Mouse (Mus musculus) c-Kit-positive CD71-positive TER-119-positive erythroid progenitor cells, embryonic 14.5 days (primary cell): ENCODE measurements around the gene Cfl1.
"Not testable (repeated sequence)": the region's sequence is repeated elsewhere in the genome, so short reads cannot be mapped to it uniquely, and the experiment has no call there.

ENCODE experiments used
- DNase-seq: peaks from one replicate; pipeline ENCODE4 v3.0.0-alpha.2; 2013; ENCODE audit warnings: low spot score

Cfl1 gene

DNA sequence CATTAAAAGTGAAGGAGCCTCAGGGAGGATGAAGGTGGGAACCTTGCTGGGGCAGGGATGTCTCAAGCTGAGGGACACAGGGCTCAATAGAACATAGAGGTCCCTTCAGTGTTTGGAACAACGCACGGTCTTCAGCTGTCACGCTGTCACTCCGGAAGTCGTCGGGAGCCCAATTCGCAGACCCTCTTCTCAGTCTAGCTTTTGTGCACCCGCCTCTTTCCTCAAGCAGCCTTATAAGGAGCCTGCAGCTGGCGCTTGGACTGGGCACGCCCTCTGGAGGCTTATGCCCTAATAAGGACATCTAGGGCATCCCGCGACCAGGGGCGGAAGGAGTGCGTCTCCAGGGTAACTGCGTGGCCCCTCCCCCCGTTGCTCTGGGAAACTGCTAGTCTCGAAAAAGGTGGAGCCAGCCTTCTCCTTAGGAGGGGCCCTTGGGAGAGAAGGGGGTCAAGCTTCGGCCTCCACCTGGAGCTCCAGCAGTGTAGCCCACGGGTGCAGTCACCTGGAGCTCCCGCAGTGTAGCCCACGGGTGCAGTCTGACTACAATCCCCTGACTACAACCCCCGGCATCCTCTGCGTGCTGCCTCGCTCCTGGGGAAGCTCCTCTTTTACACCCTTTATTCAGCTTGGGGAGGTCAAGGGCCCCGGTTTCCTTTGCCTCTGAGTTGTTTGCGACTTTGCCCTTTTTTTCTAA is 1.2 kb upstream of the Cfl1 start:
- peak; percentile 98 for DNase-seq

DNA sequence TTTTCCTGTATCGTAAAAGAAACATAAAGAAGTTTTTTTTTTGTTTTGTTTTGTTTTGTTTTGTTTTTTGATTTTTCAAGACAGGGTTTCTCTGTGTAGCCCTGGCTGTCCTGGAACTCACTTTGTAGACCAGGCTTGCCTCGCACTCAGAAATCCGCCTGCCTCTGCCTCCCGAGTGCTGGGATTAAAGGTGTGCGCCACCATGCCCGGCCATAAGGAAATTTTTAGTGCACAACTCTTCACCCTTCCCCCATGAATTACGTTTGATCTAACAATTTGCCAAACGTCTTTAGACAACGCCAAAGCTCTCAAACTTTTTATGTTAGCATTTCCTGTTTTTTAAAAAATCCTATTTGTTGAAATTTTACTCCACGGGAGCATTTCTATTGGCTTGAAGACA is 534 bp upstream of the Cfl1 start:
- DNase-seq = not testable (repeated sequence)

DNA sequence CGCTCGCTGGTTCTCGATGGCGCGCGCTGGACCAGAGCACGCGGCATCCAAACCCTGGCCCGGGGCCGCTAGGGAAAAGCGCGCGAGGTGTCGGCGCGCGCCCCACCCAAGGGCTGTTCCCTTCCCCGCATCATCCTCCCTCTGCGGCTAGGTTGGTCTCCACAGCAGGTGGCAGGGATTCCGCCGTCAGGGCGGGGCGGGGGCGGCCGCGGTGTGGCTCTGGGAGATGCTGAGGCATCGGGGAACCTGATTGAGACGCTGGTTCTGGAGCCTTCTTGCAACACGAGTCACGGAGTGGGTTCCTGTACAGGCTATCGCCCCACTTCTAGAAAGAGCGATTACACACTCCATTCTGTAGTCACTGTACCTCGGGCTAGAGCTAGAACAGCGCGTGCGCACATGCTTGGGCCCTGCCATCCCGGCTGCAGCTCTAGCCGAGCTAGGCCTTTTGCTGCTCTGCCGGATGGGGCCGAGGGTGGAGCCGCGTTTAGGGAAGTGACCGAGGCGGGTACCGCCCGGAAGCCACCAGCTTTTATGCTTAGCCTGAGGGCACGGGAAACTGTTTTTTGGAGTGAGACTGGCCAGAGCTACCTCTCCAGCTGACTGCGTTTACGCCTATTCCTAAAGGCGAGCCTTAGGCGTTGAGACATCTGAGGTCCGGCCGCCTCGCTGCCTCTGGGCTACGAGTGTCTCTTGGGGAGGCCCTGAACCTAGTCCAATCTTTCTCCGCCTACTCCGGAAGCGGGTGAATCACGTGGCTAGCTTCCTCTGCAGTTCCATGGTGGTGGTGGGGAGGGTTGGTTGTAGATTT is 848 bp downstream of the Cfl1 start:
- peak; percentile 77 for DNase-seq

DNA sequence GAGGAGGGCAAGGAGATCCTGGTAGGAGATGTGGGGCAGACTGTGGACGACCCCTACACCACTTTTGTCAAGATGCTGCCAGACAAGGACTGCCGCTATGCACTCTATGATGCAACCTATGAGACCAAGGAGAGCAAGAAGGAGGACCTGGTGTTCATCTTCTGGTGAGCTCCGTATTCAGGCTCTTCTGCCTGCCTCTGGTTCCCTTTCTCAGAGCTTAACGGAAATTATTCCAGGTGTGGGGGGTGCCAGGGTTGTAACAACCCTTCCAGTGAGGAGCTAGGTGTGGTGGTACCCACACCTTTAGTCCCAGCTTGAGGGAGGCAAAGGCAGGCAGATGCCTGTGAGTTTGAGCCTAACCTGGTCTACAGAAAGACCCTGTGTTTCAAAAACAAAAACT is 2.4 kb downstream of the Cfl1 start:
- no peak for DNase-seq

DNA sequence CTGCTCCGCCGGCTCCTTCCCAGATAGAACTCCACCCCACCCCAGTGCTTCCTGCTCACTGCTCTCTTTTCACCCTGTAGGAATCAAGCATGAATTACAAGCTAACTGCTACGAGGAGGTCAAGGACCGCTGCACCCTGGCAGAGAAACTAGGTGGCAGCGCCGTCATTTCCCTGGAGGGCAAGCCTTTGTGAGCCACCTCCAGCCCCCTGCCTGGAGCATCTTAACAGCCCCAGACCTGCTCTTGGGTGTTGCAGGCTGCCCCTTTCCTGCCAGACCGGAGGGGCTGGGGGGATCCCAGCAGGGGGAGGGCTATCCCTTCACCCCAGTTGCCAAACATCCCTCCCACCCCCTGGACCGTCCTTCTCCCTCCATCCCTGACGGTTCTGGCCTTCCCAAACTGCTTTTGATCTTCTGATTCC is 3.1 kb downstream of the Cfl1 start:
- not testable (repeated sequence) for DNase-seq

DNA sequence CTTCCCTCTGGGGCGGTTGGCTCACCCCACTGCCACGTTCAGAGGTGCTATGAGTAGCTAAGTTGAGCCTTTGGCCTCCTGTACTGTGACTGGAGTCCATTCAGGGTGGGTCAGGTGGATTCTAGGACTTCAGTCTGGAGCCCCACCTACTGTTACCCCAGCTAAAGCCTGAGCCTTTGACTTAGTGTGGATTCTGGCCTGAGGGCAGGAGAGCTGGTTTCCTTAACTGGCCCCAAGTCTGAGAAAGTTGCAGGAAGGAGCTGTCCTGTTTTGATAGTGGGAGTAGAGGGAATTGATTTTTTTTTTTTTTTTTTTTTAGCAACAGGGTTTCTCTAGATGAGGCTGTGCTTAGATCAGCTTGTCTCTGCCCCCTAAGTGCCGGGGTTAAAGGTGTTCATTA is 4.1 kb downstream of the Cfl1 start:
- no peak for DNase-seq

DNA sequence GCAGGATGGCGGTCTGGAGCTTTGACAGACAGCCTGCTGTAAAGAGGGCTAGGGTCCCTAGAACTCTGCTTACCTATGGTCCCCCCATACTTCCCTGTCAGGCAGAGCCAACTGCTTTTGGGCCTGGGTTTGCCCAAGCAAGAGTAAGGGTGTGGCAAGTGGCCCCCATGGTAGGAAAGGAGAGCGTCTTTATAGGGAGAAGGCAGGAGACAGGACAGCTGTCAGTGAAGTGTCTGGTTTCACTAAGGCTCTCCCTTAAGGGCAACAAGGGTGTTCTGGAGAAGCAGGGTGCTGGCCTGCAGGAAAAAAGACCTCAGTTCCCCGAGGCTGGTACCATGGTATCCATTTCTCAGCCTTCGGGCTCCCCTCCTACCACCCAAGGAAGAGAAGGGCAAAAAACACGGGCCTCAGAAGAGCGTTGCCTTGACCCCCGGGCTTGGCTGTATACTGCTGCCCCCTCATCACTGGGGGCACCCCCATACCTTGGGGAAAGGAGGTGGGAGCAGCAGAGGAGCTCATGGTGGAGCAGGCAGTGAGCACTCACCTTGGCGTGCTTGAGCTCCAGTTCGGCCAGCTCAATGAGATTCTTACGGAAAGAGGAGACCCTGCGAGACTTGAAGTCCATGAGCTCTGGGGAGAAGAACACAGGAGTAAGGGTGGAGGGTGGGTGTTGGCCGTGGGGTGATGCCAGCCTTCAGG is 5.2 kb downstream of the Cfl1 start:
- DNase-seq = no peak

DNA sequence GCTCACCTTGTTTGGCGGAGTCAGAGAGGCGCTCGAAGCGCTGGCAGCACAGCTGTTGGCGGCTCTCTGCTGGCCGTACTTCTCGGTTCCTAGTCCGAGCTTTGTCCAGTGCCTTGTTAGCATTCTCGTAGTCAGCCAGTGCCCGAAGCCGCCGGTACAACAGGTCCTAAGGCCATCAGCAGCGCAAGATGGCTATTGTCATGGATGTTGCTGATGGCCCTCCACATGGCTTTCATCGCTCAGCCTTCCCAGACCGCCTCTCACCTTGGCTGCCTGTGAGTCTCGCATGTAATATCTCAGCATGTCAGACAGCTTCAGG is 5.8 kb downstream of the Cfl1 start:
- DNase-seq = no peak

DNA sequence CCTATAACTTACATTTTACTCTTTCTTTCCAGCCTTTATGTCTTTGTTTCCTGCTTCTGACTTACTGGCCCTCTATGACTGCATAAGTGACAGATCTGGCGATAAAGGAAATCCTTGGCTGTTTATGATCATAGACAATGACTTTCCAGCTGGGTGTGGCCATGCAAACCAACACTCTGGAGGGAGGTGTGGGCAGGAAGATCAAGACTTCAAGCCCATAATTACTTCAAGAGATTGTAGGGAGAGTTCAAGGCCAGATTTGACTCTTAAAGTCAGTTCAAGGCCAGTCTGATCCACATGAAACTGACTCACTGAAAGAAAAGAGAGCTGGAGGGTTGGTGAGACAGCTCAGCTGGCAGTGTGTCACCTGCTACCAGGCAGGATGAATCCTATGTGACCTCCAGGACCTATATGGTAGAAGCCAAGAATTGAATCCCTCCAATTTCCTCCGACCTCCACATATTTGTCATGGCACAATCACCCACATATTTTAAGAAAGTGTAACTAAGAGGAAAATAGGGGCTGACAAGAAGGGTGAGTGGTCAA is 10.1 kb downstream of the Cfl1 start:
- no peak for DNase-seq

DNA sequence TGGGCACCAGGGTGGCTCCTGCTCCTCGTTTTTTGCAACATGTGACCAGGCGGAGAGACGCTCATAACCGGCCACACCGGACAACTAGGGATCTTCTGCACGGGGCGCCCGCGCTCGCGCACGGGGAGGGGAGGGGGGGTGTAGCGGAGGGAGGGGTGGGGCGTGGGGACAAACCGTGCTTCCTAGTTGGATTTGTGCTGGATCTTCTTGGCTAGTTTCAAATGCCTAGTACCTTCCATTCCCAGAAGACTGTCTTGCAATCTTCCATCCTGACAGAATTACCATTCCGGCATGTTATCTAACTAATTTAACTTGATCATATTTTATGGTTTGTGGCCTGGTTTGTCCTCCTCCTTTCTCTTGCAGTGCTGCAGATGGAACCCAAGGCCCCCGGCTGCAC is 13.4 kb downstream of the Cfl1 start, which contains the start of gene 1700020D05Rik:
TSS of gene 1700020D05Rik (minus strand) at position 101 of the 400 bp plus-strand sequence.
- DNase-seq = no peak

DNA sequence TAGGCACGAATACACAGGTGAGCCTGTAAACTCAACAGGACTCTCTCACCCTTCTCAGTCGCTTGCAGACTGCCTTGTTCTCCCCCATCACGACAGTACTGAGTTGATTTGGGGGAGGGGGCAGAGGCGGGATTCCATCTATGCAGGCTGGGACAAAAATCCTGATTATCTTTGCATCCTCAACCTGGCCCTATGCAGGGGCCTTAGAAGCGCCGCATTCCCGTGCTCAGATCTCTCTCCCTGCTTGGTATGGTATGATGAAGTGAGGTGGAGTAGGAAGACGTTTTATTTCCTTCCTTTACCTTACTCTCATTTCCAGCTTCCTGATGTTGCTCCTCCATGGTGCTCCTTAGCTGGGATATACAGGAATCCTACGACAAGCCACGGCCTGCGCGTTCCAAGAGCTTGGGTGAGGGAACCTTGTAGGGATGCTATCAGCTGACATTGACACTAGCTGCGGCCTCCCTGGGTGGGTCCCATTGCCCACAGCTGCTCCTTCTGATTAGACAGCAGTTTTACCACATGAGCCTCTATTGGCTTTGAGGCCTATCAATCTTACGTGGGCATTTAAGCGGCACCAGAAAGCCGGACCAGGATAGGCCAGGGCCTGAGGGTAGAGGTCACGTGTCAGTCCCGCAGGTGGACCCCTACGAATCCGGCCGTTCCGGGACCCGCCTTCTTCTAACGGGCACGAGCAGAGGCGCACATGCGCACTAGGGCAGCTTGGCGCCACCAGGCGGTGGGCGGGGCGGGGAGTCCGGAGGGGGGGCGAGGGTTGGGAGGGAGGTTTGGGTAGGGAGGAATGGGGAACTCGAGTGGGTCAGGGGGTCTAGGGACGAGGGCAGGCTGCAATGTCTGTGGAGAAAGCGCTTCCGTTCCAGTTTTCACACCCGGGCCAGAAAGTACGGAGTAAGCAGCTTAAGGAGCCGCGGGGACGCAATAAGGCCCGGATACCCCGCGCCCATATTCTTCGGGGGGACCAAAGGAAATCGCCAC is 20.1 kb downstream of the Cfl1 start, which contains the start of gene Snx32:
TSS of gene Snx32 (minus strand) at position 508 of the 996 bp plus-strand sequence.
- DNase-seq = peak; percentile 99

DNA sequence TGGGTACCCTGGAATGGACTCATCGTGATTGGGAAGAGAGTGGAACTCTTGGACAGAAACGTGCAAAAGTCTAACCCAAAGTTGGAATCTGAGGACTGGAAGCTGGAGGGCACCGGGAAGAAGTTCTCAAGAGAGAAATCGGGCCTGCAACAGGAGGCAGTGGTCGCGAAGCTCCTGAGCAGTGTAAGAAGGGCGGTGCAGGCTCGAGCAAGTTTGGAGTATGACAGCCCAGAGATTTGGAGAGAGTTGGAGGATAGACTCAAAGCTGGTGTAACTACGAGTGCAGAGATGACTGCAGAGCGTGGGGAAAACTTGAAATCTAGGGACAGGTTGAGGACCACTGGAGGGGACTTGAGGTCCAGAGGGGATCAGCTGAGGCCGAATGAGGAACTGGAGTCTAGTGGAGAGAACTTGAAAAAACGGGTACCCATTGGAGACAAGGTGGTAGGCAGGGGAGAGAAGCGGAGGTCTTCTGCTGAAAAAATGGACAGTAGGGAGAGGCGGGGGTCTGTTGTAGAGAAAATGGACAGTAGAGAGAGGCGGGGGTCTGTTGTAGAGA is 20.9 kb downstream of the Cfl1 start:
- no peak for DNase-seq

DNA sequence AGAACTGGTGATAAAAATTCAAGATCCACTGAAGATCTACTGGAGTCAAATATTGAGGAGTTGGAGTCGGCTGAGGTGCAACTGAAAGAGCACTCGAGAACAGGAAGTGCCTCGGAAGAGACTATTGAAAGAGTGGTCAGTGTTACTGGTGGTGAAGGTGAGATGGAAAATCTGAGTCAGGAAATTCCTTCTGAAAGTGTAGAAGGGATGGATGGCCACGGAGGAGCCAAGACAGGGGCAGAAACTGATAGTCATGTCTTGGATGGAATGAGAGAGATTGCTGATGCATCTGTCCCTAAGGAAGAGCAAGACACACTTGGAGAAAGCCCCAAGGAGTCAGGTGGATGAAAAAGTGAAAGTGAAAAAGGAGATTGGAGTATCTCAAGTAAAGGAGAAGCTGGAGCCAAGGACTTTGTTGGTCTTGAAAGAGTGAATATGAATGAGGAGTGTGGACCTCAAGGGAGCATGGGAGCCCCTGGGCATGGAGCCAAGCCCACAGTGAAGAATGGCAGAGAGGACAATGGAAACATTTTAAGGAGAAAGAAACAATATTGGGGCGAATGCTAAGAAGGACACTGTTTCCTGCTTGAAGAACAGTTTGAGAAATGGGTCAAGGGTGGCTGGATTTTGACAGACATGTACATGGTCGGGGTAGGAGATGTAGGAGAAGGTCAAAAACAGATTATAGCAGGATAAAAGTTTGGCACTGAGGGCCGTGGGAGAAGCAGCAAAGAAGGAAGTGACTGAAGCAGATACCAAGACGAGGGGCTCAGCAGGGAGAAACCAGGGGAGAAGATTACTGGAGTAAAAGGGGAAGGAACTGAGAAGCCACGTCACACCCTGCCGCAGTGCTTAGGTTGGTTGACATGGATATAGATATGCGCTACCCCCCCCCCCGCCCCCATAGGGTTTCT is 22.1 kb downstream of the Cfl1 start:
- no peak for DNase-seq

DNA sequence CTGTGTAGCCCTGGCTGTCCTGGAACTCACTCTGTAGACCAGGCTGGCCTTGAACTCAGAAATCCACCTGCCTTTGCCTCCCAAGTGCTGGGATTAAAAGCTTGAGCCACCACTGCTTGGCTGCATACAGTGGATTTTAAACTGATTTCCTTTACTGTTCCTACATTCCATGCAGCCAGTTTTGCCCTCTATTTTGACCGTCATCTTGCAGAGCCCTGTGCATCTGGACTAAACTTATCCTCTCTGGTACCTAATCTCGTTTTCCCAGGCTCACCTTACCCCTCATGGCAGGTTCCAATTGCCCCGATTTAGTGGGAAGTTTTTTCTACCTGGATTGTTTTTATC is 22.7 kb downstream of the Cfl1 start:
- no peak for DNase-seq

DNA sequence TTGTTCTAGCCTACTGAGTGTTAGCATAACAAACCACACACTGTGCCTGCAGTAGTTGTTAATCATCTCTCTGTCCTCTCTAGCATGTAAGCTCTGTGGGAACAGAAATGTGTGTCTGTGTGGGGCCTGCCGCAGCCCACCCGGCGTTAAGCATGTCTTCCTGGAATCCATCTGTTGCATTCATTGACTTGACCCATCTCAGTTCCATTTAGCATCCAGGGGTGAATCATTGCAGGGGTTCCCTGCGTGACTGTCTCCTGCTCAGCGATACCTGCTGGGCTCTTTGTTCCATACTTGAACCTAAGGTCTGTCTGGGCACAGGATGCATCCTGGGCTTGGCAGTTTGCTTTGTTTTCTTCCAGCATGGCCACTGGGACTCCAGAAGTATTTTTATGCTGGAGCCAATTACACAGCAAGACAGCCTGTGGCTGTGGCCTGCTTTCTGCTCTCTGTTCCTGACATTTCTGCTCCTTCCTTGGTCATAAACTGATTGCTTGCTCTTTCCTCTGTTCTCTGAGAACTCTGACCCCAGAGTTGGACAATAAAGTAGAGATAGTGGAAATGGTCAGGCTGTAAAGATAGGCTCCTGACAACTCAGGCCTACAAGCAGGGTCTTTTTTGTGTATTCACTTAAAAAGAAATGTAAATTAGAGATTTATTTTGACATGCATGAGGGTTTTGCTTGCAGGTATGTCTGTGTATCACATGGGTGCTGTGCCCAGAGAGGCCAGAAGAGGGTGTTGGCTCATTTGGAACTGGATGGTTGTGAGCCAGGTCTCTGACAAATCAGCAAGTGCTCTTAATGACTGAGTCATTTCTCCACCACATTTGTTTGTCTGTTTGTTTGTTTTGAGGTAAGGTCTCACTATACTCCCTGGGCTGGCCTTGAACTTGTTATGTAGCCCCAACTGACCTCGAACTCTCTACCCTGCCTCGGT is 25.9 kb downstream of the Cfl1 start:
- no peak for DNase-seq

DNA sequence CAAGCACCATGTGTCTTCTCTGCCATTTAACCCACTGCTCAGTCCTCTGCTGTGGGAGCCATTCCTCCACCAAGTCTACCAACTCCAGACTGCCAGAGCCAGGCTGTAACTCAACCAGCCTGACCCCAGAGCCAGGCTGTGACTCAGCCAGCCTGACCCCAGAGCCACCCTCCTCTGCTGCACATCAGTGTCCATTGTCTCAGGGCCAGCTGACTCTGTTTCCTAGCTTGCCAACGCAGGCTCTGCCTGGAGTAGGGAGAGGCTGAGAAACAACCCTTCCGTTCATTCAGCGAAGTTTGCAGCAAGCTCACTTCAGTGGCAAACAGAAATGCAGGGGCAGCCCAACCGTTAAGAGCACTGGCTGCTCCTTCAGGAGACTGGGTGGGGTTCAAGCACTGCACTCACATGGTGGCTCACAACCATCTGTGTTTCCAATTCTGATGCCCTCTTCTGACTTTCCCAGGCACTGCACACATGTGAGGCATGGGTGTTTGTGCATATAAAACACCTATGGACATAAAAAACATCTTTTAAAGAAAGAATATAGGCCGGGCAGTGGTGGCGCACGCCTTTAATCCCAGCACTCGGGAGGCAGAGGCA is 26.8 kb downstream of the Cfl1 start:
- no peak for DNase-seq

DNA sequence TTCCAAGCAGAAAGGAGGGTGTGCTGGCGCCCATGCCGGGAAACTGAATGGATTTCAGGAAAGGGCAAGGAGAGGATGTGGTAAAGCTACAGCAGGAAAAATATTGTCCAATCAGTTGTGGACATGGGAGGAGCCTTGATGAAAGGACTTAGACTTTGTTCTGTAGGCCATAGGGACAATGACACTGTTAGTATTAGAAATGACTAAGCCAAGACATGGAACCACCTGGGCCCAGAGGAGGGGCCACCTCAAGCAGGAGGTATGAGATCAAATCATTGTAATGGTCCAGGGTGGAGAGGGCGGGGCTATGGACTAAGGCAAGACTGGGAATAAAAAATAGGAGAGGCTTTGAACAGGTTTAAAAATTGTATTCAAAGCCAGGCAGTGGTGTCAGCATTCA is 28.5 kb downstream of the Cfl1 start:
- DNase-seq = no peak

DNA sequence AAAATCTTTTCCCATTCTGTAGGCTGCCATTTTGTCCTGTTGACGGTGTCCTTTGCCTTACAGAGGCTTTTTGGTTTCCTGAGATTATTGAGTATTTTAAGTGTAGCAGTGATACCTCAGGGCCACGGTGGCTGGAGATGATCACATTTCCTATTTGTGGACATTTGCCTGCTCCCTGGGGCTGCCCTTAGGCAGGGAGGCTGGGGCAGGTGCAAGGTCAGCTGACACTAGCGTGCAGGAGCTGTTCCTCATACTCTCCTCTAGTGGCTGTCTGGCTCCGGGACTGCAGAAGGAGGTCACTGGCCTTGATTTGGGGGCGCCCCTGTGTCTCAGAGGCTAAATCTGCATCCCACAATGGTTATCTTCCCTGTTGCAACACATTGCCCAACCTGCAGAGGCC is 34.9 kb downstream of the Cfl1 start:
- DNase-seq = no peak
